Mouse (Mus musculus) heart, adult 2 months (tissue): Measurements from ENCODE around the gene Arl14. TPM values are rescaled to one million over a fixed set of nuclear protein-coding genes. Genes with fewer than 3 reads are reported as not detected.
A peak's percentile ranks its signal among the peaks of the same experiment; 100 is the strongest.

Experiments used
- DNase-seq, 2 experiments: peaks; one replicate each; pipeline ENCODE4 v3.0.0; 2021
- H3K27ac ChIP-seq: fragments of 200-600 bp; 2 replicates; pipeline ENCODE4 v1.8.1; 2022
- H3K27me3 ChIP-seq: fragments of 200-500 bp; 2 replicates; pipeline ENCODE4 v1.6.1; 2012; ENCODE audit warnings: mild to moderate bottlenecking, low read length, inconsistent platforms, mixed read lengths; ENCODE audit not compliant: control insufficient read depth, insufficient read depth
- H3K36me3 ChIP-seq: fragments of 200-500 bp; 2 replicates; pipeline ENCODE4 v1.6.1; 2012; ENCODE audit warnings: low read length, inconsistent platforms; ENCODE audit not compliant: control insufficient read depth, insufficient read depth
- H3K4me1 ChIP-seq: fragments of 200-500 bp; 2 replicates; pipeline ENCODE4 v1.6.1; 2011; ENCODE audit warnings: low read length; ENCODE audit not compliant: control insufficient read depth, insufficient read depth
- H3K4me3 ChIP-seq: fragments of 200-600 bp; 2 replicates; pipeline ENCODE4 v1.8.1; 2022
- H3K79me2 ChIP-seq: fragments of 200-500 bp; replicated peaks from 2 replicates; pipeline ENCODE4 v1.6.1; 2012; ENCODE audit warnings: mild to moderate bottlenecking, inconsistent platforms, low read length, moderate library complexity, mixed read lengths; ENCODE audit not compliant: control insufficient read depth, insufficient read depth
- H3K9ac ChIP-seq: fragments of 200-500 bp; 2 replicates; pipeline ENCODE4 v1.6.1; 2012; ENCODE audit warnings: low read depth, mild to moderate bottlenecking, control low read depth, inconsistent platforms, low read length, mixed read lengths
- CTCF ChIP-seq: fragments of 200-600 bp; IDR thresholded peaks from 2 replicates; pipeline ENCODE4 v1.8.1; 2022; ENCODE audit warnings: antibody characterized with exemption, mild to moderate bottlenecking, moderate library complexity
- EP300 ChIP-seq: fragments of 200-500 bp; IDR thresholded peaks from 2 replicates; pipeline ENCODE4 v1.6.1; 2011; ENCODE audit warnings: low read depth, low read length, control low read depth; ENCODE audit not compliant: insufficient read depth
- POLR2A ChIP-seq: fragments of 200-500 bp; IDR thresholded peaks from 2 replicates; pipeline ENCODE4 v1.6.1; 2011; ENCODE audit warnings: mild to moderate bottlenecking, low read depth, low read length, control low read depth; ENCODE audit not compliant: insufficient read depth
- WGBS: fragments of 180-500 bp; shearing (Covaris S2); methylation state at CpG from one replicate; pipeline ENCODE4 v1.1.7; 2018; 5-methylcytosine and 5-hydroxymethylcytosine counted together
- intact Hi-C: fragments of 180-260 bp; cut with DNase I; formaldehyde crosslinking; loops from one replicate; pipeline ENCODE4 v1.15.1; 2025
- long read RNA-seq: library from polyadenylated mRNA; stranded (forward); transcript quantifications from one replicate; pipeline ENCODE4 v2.0.0, GENCODE M21; 2021
- polyA plus RNA-seq: library from polyadenylated mRNA; depleted of rRNA; stranded (reverse); fragments of >200 nt; gene quantifications from 2 replicates; pipeline ENCODE4 v1.2.3, GENCODE M21; 2012; rRNA removed
- total RNA-seq, 2 experiments: library from RNA; stranded (reverse); gene quantifications; 2 replicates each; pipeline ENCODE4 v1.2.3; 2021

Arl14 gene
- not detected for total RNA-seq
- not detected in 2 replicates for polyA plus RNA-seq
- long read RNA-seq = 0 reads

GRCm38 (mm10) chr3:69221806-69222501 is at the start of gene Arl14:
TSS of gene Arl14 (plus strand) at chr3:69222419.
- H3K4me3 ChIP-seq = no peak within 1 kb of the TSS
- no peak for TF ChIP-seq CTCF
- H3K36me3 ChIP-seq = no peaks in the 10 kb centered on the region
- H3K27me3 ChIP-seq = no peaks in the 10 kb centered on the region
- H3K9ac ChIP-seq = no peak within 1 kb of the TSS
- no peak within 1 kb of the TSS for H3K27ac ChIP-seq
- no peak for DNase-seq
- WGBS = 66% methylated on average over 8 of the region's 8 CpGs
- no peaks in the 10 kb centered on the region for H3K79me2 ChIP-seq
- intact Hi-C loops = no loop called here
- H3K4me1 ChIP-seq = no peaks in the 10 kb centered on the region

GRCm38 (mm10) chr3:69175229-69175628 is 47.0 kb upstream of the Arl14 start:
- H3K27ac ChIP-seq = no peak overlapping the region
- no peak for DNase-seq
- intact Hi-C loops = no loop called here
- no peak overlapping the region for H3K4me3 ChIP-seq
- H3K9ac ChIP-seq = no peak overlapping the region
- no peaks in the 10 kb centered on the region; the same call in 1 of the 2 replicates for H3K4me1 ChIP-seq
- no peak for TF ChIP-seq CTCF
- TF ChIP-seq POLR2A = no peak
- no peak for TF ChIP-seq EP300
- no peaks in the 10 kb centered on the region for H3K27me3 ChIP-seq
- H3K36me3 ChIP-seq = no peaks in the 10 kb centered on the region
- WGBS = 14% methylated on average over 1 of the region's 1 CpGs
- no peaks in the 10 kb centered on the region for H3K79me2 ChIP-seq

- TF ChIP-seq POLR2A = no peak
- no peak for TF ChIP-seq EP300
- TF ChIP-seq CTCF = no peak
- H3K36me3 ChIP-seq = no peaks in the 10 kb centered on the region
- 83% methylated on average over 15 of the region's 15 CpGs for WGBS
These were observed 44.9 kb upstream of the Arl14 start for GRCm38 (mm10) chr3:69177168-69177797.

GRCm38 (mm10) chr3:69177914-69178313 is 44.3 kb upstream of the Arl14 start:
- H3K9ac ChIP-seq = no peak overlapping the region
- H3K27me3 ChIP-seq = no peaks in the 10 kb centered on the region
- H3K27ac ChIP-seq = no peak overlapping the region
- H3K4me1 ChIP-seq = no peaks in the 10 kb centered on the region
- no peak for TF ChIP-seq POLR2A
- no peak for TF ChIP-seq CTCF
- TF ChIP-seq EP300 = no peak
- no peaks in the 10 kb centered on the region for H3K79me2 ChIP-seq
- intact Hi-C loops = no loop called here
- DNase-seq = no peak
- no peak overlapping the region for H3K4me3 ChIP-seq
- no peaks in the 10 kb centered on the region for H3K36me3 ChIP-seq

More at GRCm38 (mm10) chr3:69177168-69177797, 44.9 kb upstream of the Arl14 start:
- Histone ChIP-seq H3K4me1 (no peaks in the 10 kb centered on the region), H3K9ac (no peak overlapping the region), H3K79me2 (no peaks in the 10 kb centered on the region), H3K27me3 (no peaks in the 10 kb centered on the region), H3K4me3 (no peak overlapping the region), H3K27ac (no peak overlapping the region)
- DNase-seq = peak in 1 of 2 experiments; percentile 6
- intact Hi-C loops = no loop called here

- no peaks in the 10 kb centered on the region for H3K79me2 ChIP-seq
- WGBS = 82% methylated on average over 14 of the region's 14 CpGs
These were observed 43.7 kb upstream of the Arl14 start for GRCm38 (mm10) chr3:69178365-69179004.

GRCm38 (mm10) chr3:69181531-69181930 is 40.7 kb upstream of the Arl14 start:
- no peaks in the 10 kb centered on the region for H3K36me3 ChIP-seq
- H3K4me1 ChIP-seq = no peaks in the 10 kb centered on the region
- H3K4me3 ChIP-seq = no peak overlapping the region
- H3K27ac ChIP-seq = no peak overlapping the region
- no peak for TF ChIP-seq CTCF
- no peak for TF ChIP-seq POLR2A
- TF ChIP-seq EP300 = no peak
- no peaks in the 10 kb centered on the region for H3K27me3 ChIP-seq
- 56% methylated on average over 8 of the region's 8 CpGs for WGBS
- H3K9ac ChIP-seq = no peak overlapping the region
- no peaks in the 10 kb centered on the region for H3K79me2 ChIP-seq
- DNase-seq = no peak
- intact Hi-C loops = no loop called here

More at GRCm38 (mm10) chr3:69178365-69179004, 43.7 kb upstream of the Arl14 start:
- intact Hi-C loops = no loop called here
- TF ChIP-seq CTCF = no peak
- no peak for TF ChIP-seq POLR2A
- TF ChIP-seq EP300 = no peak
- Histone ChIP-seq H3K9ac (no peak overlapping the region), H3K36me3 (no peaks in the 10 kb centered on the region), H3K27me3 (no peaks in the 10 kb centered on the region), H3K4me3 (no peak overlapping the region), H3K4me1 (no peaks in the 10 kb centered on the region), H3K27ac (no peak overlapping the region)
- no peak for DNase-seq
